Mouse (Mus musculus): Measurements from ENCODE around the gene Ezh2.

GRCm38 (mm10) chr6:47535333-47535732 is 59.8 kb downstream of the Ezh2 start:
- no peak for TF ChIP-seq CTCF (conservative IDR thresholded peaks at IDR 0.05; ENCODE audit: low read length)
- no peak for TF ChIP-seq NANOG (IDR thresholded peaks at IDR 0.05; ENCODE audit: borderline replicate concordance, low read length)
- no peak for TF ChIP-seq POU5F1 (IDR thresholded peaks at IDR 0.05; ENCODE audit: borderline replicate concordance, low read length)
